Mouse (Mus musculus) embryonic stem cell, embryonic (primary cell): ENCODE measurements at regions not wholly inside any gene's neighbourhood (a gene's known extent, or its start where the extent isn't known, plus 50 kb on each side); places are given as distances from the start of the nearest gene placed in this dataset.

Experiments
- CTCF ChIA-PET, 4 experiments: fragments of 300-600 bp in 2 of 4; fragments of 350-600 bp in 2 of 4; sonication (Branson Sonifier 250); formaldehyde crosslinking; loops; one replicate each; lab custom pipeline; 2022; ENCODE audit warnings: inconsistent platforms in 2 of 4; lab: Charles Lee
- POLR2A ChIA-PET, 4 experiments: fragments of 300-600 bp in 2 of 4; fragments of 350-600 bp in 2 of 4; sonication (Branson Sonifier 250); formaldehyde crosslinking; loops; one replicate each; lab custom pipeline; 2022; ENCODE audit warnings: antibody characterized with exemption in 4 of 4, inconsistent platforms in 1 of 4; lab: Charles Lee

- POLR2A ChIA-PET, result no interaction called here
Measured at GRCm38 (mm10) chr1:21132340-21132739, 53.3 kb upstream of the Tram2 start.

GRCm38 (mm10) chr1:21146961-21147360 lies 67.9 kb upstream of the Tram2 start:
- POLR2A ChIA-PET, result no interaction called here

More at GRCm38 (mm10) chr1:21132340-21132739, 53.3 kb upstream of the Tram2 start:
- CTCF ChIA-PET, result no interaction called here

GRCm38 (mm10) chr1:21161742-21162141 lies 56.6 kb upstream of the Tmem14a start:
- POLR2A ChIA-PET, result no interaction called here
- CTCF ChIA-PET, result interaction anchor here in 2 of 4 experiments (1.0 to 2.9 kb wide), 4 partner anchors 222 to 462 kb away, joined by 3 to 14 read pairs (median 4); no protein-coding TSS in a partner anchor

More at GRCm38 (mm10) chr1:21146961-21147360, 67.9 kb upstream of the Tram2 start:
- CTCF ChIA-PET, result no interaction called here

- ChIA-PET CTCF (interaction anchor here (0.6 to 2.1 kb wide), 39 partner anchors 9 to 795 kb away, joined by 3 to 17 read pairs (median 3); partner anchors contain the start of genes Tmem14a (in 3 of the 4), Efhc1 (in 1 of the 4) and Gsta3 (in 1 of the 4)), POLR2A (interaction anchor here in 2 of 4 experiments (0.6 to 1.2 kb wide), 6 partner anchors 9 to 246 kb away, joined by 3 read pairs; no protein-coding TSS in a partner anchor)
Measured at GRCm38 (mm10) chr1:21166287-21166733, 52.1 kb upstream of the Tmem14a start.

GRCm38 (mm10) chr1:21166762-21167161 lies 51.6 kb upstream of the Tmem14a start:
- ChIA-PET CTCF (interaction anchor here (0.6 to 2.1 kb wide), 33 partner anchors 8 to 467 kb away, joined by 3 to 17 read pairs (median 4); partner anchors contain the start of genes Tmem14a (in 3 of the 4), Efhc1 (in 1 of the 4) and Gsta3 (in 1 of the 4)), POLR2A (interaction anchor here in 2 of 4 experiments (0.8 to 1.7 kb wide), 5 partner anchors 9 to 254 kb away, joined by 3 to 5 read pairs (median 3); no protein-coding TSS in a partner anchor)
